Mouse (Mus musculus) MEL (cell line): ENCODE measurements at regions not wholly inside any gene's neighbourhood (a gene's known extent, or its start where the extent isn't known, plus 50 kb on each side); places are given as distances from the start of the nearest gene placed in this dataset.

Experiments used
- CTCF ChIP-seq, 3 experiments: IDR thresholded peaks in 2 of 3; conservative IDR thresholded peaks in 1 of 3; 2 replicates each; pipeline ENCODE4 v1.5.1; 2011 to 2012; ENCODE audit warnings: low read length in 3 of 3, low read depth in 2 of 3, mild to moderate bottlenecking in 2 of 3, improper control_type of control experiment in 1 of 3, inconsistent platforms in 1 of 3, mixed read lengths in 1 of 3, moderate library complexity in 1 of 3; ENCODE audit not compliant: control insufficient read depth in 1 of 3, insufficient read depth in 1 of 3, poor library complexity in 1 of 3, severe bottlenecking in 1 of 3
- JUND ChIP-seq: IDR thresholded peaks from 2 replicates; pipeline ENCODE4 v1.6.1; 2011; ENCODE audit warnings: low read depth, mild to moderate bottlenecking, improper control_type of control experiment, low read length
- MYC ChIP-seq: IDR thresholded peaks from 2 replicates; pipeline ENCODE4 v1.6.1; 2011; ENCODE audit warnings: low read depth, mild to moderate bottlenecking, low read length, improper control_type of control experiment, moderate library complexity
- POLR2A ChIP-seq, 2 experiments: IDR thresholded peaks; 2 replicates each; pipeline ENCODE4 v1.6.1; 2011 to 2012; ENCODE audit warnings: low read length in 2 of 2, mild to moderate bottlenecking in 2 of 2, control low read depth in 1 of 2, improper control_type of control experiment in 1 of 2, low read depth in 1 of 2, moderate library complexity in 1 of 2; ENCODE audit not compliant: control insufficient read depth in 1 of 2, insufficient read depth in 1 of 2, poor library complexity in 1 of 2
- POLR2AphosphoS2 ChIP-seq: IDR thresholded peaks from 2 replicates; pipeline ENCODE4 v1.6.1; 2011; ENCODE audit warnings: low read length, improper control_type of control experiment
- POLR2AphosphoS5 ChIP-seq: IDR thresholded peaks from 2 replicates; pipeline ENCODE4 v1.6.1; 2012; ENCODE audit warnings: low read depth, borderline replicate concordance, mild to moderate bottlenecking, inconsistent platforms, low read length, moderate library complexity, mixed read lengths

DNA sequence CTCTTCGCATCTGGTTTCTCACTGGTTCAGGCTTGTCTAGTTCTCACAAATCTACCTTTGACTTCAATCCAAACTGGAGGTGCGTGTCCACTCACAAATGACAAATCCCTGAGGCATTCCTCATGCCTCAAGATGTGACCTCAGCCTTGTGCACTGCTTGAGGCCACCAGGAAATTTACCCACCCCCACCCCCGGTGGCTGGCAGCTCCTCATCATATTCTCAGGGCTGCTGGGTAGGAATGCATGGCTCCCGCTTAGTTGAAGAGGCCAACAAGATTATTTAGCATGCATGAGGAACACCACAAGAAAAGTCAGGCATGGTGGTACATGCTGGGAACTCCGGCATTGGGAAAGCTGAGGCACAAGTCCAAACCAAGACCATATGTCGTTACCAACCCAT lies 160.7 kb upstream of the Rhobtb1 start:
- no peak for TF ChIP-seq CTCF (IDR thresholded peaks at IDR 0.05 in 2 of 3, conservative IDR thresholded peaks at IDR 0.05 in 1 of 3; ENCODE audit: control insufficient read depth in 1 of 3, insufficient read depth in 1 of 3, low read depth in 2 of 3, low read length in 3 of 3, poor library complexity in 1 of 3, severe bottlenecking in 1 of 3)
- no peak for TF ChIP-seq POLR2AphosphoS2
- no peak for TF ChIP-seq POLR2A (IDR thresholded peaks at IDR 0.05; ENCODE audit: control insufficient read depth in 1 of 2, insufficient read depth in 1 of 2, low read depth in 1 of 2, low read length in 2 of 2, poor library complexity in 1 of 2)
- no peak for TF ChIP-seq JUND
- TF ChIP-seq POLR2AphosphoS5: no peak
- no peak for TF ChIP-seq MYC
